Mouse (Mus musculus) liver, embryonic 11.5 days (tissue): Measurements from ENCODE around the gene L3mbtl3. TPM values are rescaled to one million over a fixed set of nuclear protein-coding genes. Genes with fewer than 3 reads are reported as not detected.
A peak's percentile ranks its signal among the peaks of the same experiment; 100 is the strongest.

Experiments used
- ATAC-seq: fragments of 200-750 bp; cut with Nextera tagmentation; replicated peaks from 2 replicates; pipeline ENCODE4 v1.8.0; 2017; ENCODE audit warnings: moderate number of reproducible peaks, mild to moderate bottlenecking, moderate TSS enrichment, moderate library complexity; ENCODE audit not compliant: low FRiP score
- DNase-seq: peaks from one replicate; pipeline ENCODE4 v3.0.0-alpha.2; 2017; ENCODE audit warnings: low spot score
- H3K27ac ChIP-seq: fragments of 300-500 bp; sonication (generic); 2 replicates; pipeline ENCODE4 v1.5.1; 2014; ENCODE audit warnings: mild to moderate bottlenecking, low read depth, low read length, control low read depth
- H3K27me3 ChIP-seq: fragments of 300-500 bp; sonication (generic); replicated peaks from 2 replicates; pipeline ENCODE4 v1.6.1; 2014; ENCODE audit warnings: low read length, mixed read lengths; ENCODE audit not compliant: control insufficient read depth, insufficient read depth
- H3K36me3 ChIP-seq: fragments of 300-500 bp; sonication (generic); 2 replicates; pipeline ENCODE4 v1.6.1; 2014; ENCODE audit warnings: mild to moderate bottlenecking, low read length, moderate library complexity, mixed read lengths; ENCODE audit not compliant: control insufficient read depth, insufficient read depth
- H3K4me1 ChIP-seq: fragments of 300-500 bp; sonication (generic); replicated peaks from 2 replicates; pipeline ENCODE4 v1.6.1; 2014; ENCODE audit warnings: low read length, mixed read lengths; ENCODE audit not compliant: control insufficient read depth, insufficient read depth
- H3K4me2 ChIP-seq: fragments of 300-500 bp; sonication (generic); 2 replicates; pipeline ENCODE4 v1.6.1; 2014; ENCODE audit warnings: mild to moderate bottlenecking, control low read depth, moderate library complexity
- H3K4me3 ChIP-seq: fragments of 300-500 bp; sonication (generic); 2 replicates; pipeline ENCODE4 v1.5.1; 2014; ENCODE audit warnings: low read depth, low read length, control low read depth
- H3K9ac ChIP-seq: fragments of 300-500 bp; sonication (generic); 2 replicates; pipeline ENCODE4 v1.6.1; 2014; ENCODE audit warnings: low read depth, low read length, control low read depth
- H3K9me3 ChIP-seq: fragments of 300-500 bp; sonication (generic); 2 replicates; pipeline ENCODE4 v1.6.1; 2016; ENCODE audit warnings: low read length, inconsistent platforms, mixed read lengths; ENCODE audit not compliant: control insufficient read depth
- WGBS: fragments of 180-500 bp; shearing (Covaris S2); extraction: QIAGEN DNeasy Blood & Tissue Kit; methylation state at CpG from one replicate; pipeline ENCODE4 v1.1.7; 2014; 5-methylcytosine and 5-hydroxymethylcytosine counted together
- polyA plus RNA-seq: library from polyadenylated mRNA; unstranded; fragments of >200 nt; fragmentation: Nextera tagmentation; extraction: Ambion mirVana; gene quantifications from 2 replicates; pipeline ENCODE4 v1.2.1, GENCODE M21; 2014

L3mbtl3 gene
- polyA plus RNA-seq, 1 experiment from 2014 or later, result 9.5 TPM

DNA sequence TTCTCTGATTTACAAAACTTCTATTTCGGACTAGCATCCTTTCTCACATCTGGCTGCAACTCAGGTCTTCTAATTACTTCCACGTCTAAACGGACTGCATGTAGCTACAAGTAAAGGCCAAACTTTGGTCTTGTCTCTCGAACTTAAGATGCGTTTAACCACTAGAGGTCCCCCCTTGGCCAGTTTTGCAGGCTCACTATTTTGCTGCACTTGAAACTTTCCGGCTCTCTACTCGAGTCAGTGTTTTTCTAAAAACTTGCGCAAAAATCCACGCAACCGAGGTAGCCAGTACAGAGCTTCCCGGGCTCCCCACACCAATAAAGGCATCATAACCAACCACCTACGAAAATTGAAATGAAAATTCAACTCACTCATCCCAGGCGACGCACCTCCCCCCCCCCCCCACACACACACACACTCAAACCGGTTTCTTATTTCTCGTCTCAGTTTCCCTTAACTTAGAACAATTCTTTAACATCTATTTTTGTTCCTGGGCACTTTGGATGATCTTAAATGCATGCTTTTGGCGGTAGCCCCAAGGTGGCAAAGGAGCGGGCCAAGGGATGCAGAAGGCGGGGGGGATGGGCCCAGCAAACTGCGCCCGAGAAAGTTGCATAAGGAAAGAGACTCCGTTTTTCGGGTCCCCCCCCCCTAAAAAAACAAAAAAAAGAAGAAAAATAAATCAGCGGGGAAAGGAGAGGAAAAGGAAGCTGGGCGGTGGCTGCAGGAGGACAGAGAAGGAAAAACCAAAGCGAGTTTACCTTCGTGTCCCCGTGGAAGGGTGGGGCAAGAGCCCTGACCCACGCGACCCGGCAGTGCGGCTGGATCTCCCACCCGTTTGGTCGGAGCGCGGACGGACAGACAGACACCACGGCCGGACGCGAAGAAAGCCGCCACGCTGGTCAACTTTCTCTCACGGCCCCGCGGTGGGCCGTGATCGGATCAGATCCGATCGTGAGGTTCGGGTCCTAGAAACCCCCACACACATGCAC lies 2.5 kb downstream of the L3mbtl3 start:
- H3K9me3 ChIP-seq, result no peaks in the 10 kb centered on the region
- H3K27me3 ChIP-seq, result no peaks in the 10 kb centered on the region
- no peaks in the 10 kb centered on the region for H3K36me3 ChIP-seq
- H3K27ac ChIP-seq, result no peak overlapping the region
- no peaks in the 10 kb centered on the region for H3K4me1 ChIP-seq
- H3K9ac ChIP-seq, result peak overlapping the region; percentile 88
- ATAC-seq (peak; percentile 46; the same call in 1 of the 2 replicates), DNase-seq (peak; percentile 75)
- H3K4me2 ChIP-seq, result peak overlapping the region; percentile 94
- peak overlapping the region; percentile 78 for H3K4me3 ChIP-seq
- WGBS, result under 1% methylated on average over 51 of the region's 51 CpGs

- no peak overlapping the region for H3K4me2 ChIP-seq
- no peak for DNase-seq
- 64% methylated on average over 7 of the region's 7 CpGs for WGBS
Observed at GRCm38 (mm10) chr10:26371416-26371815, 4.4 kb downstream of the L3mbtl3 start.

GRCm38 (mm10) chr10:26364942-26365341 lies 10.8 kb downstream of the L3mbtl3 start:
- Histone ChIP-seq H3K27me3 (no peaks in the 10 kb centered on the region), H3K27ac (no peak overlapping the region), H3K9ac (no peak overlapping the region), H3K4me1 (no peaks in the 10 kb centered on the region), H3K4me2 (no peak overlapping the region), H3K36me3 (no peaks in the 10 kb centered on the region; the same call in 1 of the 2 replicates), H3K4me3 (no peak overlapping the region), H3K9me3 (no peaks in the 10 kb centered on the region)
- ATAC-seq (no peak; the same call in 1 of the 2 replicates), DNase-seq (no peak)
- WGBS, result 79% methylated on average over 2 of the region's 2 CpGs

More at GRCm38 (mm10) chr10:26371416-26371815, 4.4 kb downstream of the L3mbtl3 start:
- no peaks in the 10 kb centered on the region; the same call in 1 of the 2 replicates for H3K36me3 ChIP-seq
- no peaks in the 10 kb centered on the region for H3K27me3 ChIP-seq
- H3K9ac ChIP-seq, result no peak overlapping the region
- H3K9me3 ChIP-seq, result no peaks in the 10 kb centered on the region
- no peak overlapping the region for H3K27ac ChIP-seq
- H3K4me3 ChIP-seq, result no peak overlapping the region
- ATAC-seq, result no peak
- H3K4me1 ChIP-seq, result no peaks in the 10 kb centered on the region

GRCm38 (mm10) chr10:26364326-26364856 lies 11.4 kb downstream of the L3mbtl3 start:
- Histone ChIP-seq H3K9me3 (no peaks in the 10 kb centered on the region), H3K4me3 (no peak overlapping the region), H3K4me1 (no peaks in the 10 kb centered on the region), H3K9ac (no peak overlapping the region), H3K27me3 (no peaks in the 10 kb centered on the region), H3K36me3 (no peaks in the 10 kb centered on the region; the same call in 1 of the 2 replicates), H3K27ac (no peak overlapping the region), H3K4me2 (no peak overlapping the region)
- DNase-seq (no peak), ATAC-seq (no peak)
- WGBS, result 68% methylated on average over 8 of the region's 8 CpGs

DNA sequence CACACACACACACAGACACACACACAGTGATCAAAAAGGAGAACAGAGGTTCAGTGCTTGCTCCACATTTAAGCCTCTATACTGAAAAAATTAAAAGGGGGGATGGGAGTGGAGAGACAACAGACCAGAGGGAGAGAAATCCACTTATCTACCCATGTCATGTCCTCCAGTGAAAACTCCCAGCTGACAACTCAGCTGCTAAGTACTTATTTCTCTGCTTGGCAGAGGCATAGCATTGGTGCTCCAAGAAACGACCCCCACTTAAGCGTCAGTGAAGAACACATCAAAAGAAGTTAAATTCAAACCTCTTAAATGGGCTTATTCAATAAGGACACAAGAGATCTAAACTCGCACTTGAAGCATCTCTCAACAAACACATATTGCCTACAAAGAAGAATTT lies 12.2 kb downstream of the L3mbtl3 start:
- no peak overlapping the region for H3K4me3 ChIP-seq
- no peaks in the 10 kb centered on the region for H3K4me1 ChIP-seq
- WGBS, result 59% methylated on average over 3 of the region's 3 CpGs
- no peak overlapping the region for H3K27ac ChIP-seq
- H3K9ac ChIP-seq, result no peak overlapping the region
- no peak overlapping the region for H3K4me2 ChIP-seq
- ATAC-seq, result no peak
- no peaks in the 10 kb centered on the region; the same call in 1 of the 2 replicates for H3K36me3 ChIP-seq
- H3K27me3 ChIP-seq, result no peaks in the 10 kb centered on the region
- DNase-seq, result no peak
- H3K9me3 ChIP-seq, result no peaks in the 10 kb centered on the region

DNA sequence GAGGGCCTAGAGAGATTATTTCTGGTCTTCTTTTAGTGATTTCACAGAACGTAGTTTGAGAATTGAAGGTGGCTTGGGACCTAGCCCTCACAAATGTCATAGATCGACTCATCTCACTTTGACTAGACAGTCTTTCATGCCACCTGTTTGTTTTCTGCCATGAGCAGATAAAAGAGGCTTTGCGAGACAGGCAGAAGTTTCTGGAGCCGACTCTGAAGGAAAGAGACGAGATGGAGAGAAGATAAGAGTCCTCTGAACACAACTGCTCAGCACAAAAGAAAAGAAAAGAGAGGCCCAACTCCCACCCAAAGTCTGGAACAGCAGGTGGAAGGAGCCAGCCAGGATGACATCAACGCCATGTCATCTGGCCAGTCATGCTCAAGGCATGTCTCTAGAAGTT lies 17.0 kb downstream of the L3mbtl3 start:
- Histone ChIP-seq H3K9ac (no peak overlapping the region), H3K4me3 (no peak overlapping the region), H3K4me1 (no peaks in the 10 kb centered on the region), H3K4me2 (no peak overlapping the region), H3K36me3 (0 out of 2 replicates have a peak, but pooled peaks cover 3% of the 10 kb centered on the region), H3K27ac (no peak overlapping the region), H3K9me3 (no peaks in the 10 kb centered on the region), H3K27me3 (no peaks in the 10 kb centered on the region)
- ATAC-seq, result no peak
- 54% methylated on average over 6 of the region's 6 CpGs for WGBS
- no peak for DNase-seq

GRCm38 (mm10) chr10:26358231-26358630 lies 17.5 kb downstream of the L3mbtl3 start:
- no peak for ATAC-seq
- Histone ChIP-seq H3K27me3 (no peaks in the 10 kb centered on the region), H3K4me1 (no peaks in the 10 kb centered on the region), H3K4me3 (no peak overlapping the region), H3K9ac (no peak overlapping the region), H3K9me3 (no peaks in the 10 kb centered on the region), H3K27ac (no peak overlapping the region), H3K36me3 (0 out of 2 replicates have a peak, but pooled peaks cover 3% of the 10 kb centered on the region), H3K4me2 (no peak overlapping the region)
- 87% methylated on average over 5 of the region's 5 CpGs for WGBS
- DNase-seq, result no peak

- no peak overlapping the region for H3K4me3 ChIP-seq
- no peaks in the 10 kb centered on the region for H3K9me3 ChIP-seq
- H3K27me3 ChIP-seq, result no peaks in the 10 kb centered on the region
- H3K36me3 ChIP-seq, result peaks cover 7% of the 10 kb centered on the region; the same call in 1 of the 2 replicates
- 83% methylated on average over 4 of the region's 4 CpGs for WGBS
- no peaks in the 10 kb centered on the region for H3K4me1 ChIP-seq
- DNase-seq (no peak), ATAC-seq (no peak)
- no peak overlapping the region for H3K27ac ChIP-seq
- H3K4me2 ChIP-seq, result no peak overlapping the region
- H3K9ac ChIP-seq, result no peak overlapping the region
Observed at GRCm38 (mm10) chr10:26353781-26354180, 22.0 kb downstream of the L3mbtl3 start.
